Mouse (Mus musculus): ENCODE data around the gene Asna1.

DNA sequence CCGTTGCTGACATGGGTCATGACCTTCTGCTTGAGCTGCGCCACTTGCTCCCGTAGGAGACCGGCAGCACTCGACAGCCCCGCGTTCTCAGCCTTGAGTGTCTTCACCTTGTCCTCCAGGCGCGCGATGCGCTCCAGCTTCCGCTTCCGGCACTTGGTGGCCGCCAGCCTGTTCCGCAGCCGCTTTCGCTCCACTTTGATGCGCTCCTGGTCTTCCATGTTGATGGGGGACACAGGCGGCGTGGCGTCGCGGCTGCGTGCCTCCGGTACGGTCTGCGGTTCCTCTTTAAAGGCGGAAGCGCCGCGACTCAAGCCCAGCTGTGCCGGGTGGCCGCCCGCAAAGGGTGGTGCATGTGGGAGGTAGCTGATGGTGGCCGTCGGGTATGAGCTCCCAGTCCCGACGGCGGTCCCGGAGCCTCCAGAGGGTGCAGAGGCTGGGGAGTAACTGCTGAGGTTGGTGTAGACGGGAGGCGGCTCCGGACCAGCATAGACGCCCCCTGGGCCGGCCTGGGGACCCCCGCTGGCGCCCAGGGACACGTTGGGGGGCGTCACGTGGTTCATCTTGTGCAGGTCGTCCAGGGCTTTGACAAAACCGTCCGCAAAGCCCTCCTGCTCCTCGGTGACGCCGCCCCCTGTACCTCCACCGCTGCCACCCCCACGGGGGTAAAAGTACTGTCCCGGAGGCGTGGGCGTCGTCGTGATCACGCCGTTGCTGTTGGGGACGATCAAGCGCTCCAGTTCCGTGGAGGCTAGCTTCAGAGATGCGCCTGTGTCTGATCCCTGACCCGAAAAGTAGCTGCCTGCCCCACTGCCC lies 47.4 kb downstream of the Asna1 start:
- TF ChIP-seq GATA2 (IDR thresholded peaks at IDR 0.05; ENCODE audit: borderline replicate concordance, low read depth, low read length), result no peak
- no peak for TF ChIP-seq CTCF (IDR thresholded peaks at IDR 0.05; ENCODE audit: low read depth, low read length)
- no peak for TF ChIP-seq GATA1 (IDR thresholded peaks at IDR 0.05; ENCODE audit: borderline replicate concordance, low read length)

All from G1E (cell line).